Mouse (Mus musculus): ENCODE measurements around the gene Slc29a2. TPM values are rescaled to one million over a fixed set of nuclear protein-coding genes. Genes with fewer than 3 reads are reported as not detected.

Slc29a2 gene
- polyA plus RNA-seq, 1 experiment from 2014 or later: 1.7 TPM

- ATAC-seq (ENCODE audit: low FRiP score, low TSS enrichment) (no peak), DNase-seq (ENCODE audit: low spot score) (no peak)
- H3K4me3 ChIP-seq (ENCODE audit: low read depth, low read length): no peak overlapping the region
- TF ChIP-seq EP300 (optimal IDR thresholded peaks at IDR 0.05): no peak
- no peak for TF ChIP-seq CTCF (IDR thresholded peaks at IDR 0.05; ENCODE audit: low read depth)
- H3K9ac ChIP-seq (ENCODE audit: low read length): no peak overlapping the region
- H3K27ac ChIP-seq (replicated peaks): no peak overlapping the region
- H3K27me3 ChIP-seq (ENCODE audit: control insufficient read depth, insufficient read depth, low read length): no peaks in the 10 kb centered on the region
- peaks cover 6% of the 10 kb centered on the region for H3K4me1 ChIP-seq (replicated peaks; ENCODE audit: control insufficient read depth, insufficient read depth)
- H3K36me3 ChIP-seq (ENCODE audit: control insufficient read depth, insufficient read depth, low read length): no peaks in the 10 kb centered on the region
- no peaks in the 10 kb centered on the region for H3K9me3 ChIP-seq (ENCODE audit: control insufficient read depth, low read length)
- no peak overlapping the region for H3K4me2 ChIP-seq (replicated peaks; ENCODE audit: low read depth)
- 67% methylated on average over 4 of the region's 4 CpGs for WGBS
Observed at GRCm38 (mm10) chr19:5036577-5036976, 12.9 kb downstream of the Slc29a2 start.

- Histone ChIP-seq H3K9ac (ENCODE audit: low read length) (peak overlapping the region; percentile 89), H3K4me3 (ENCODE audit: low read depth, low read length) (peak overlapping the region; percentile 73), H3K9me3 (ENCODE audit: control insufficient read depth, low read length) (no peaks in the 10 kb centered on the region), H3K36me3 (ENCODE audit: control insufficient read depth, insufficient read depth, low read length) (no peaks in the 10 kb centered on the region), H3K27me3 (ENCODE audit: control insufficient read depth, insufficient read depth, low read length) (no peaks in the 10 kb centered on the region), H3K4me2 (replicated peaks; ENCODE audit: low read depth) (peak overlapping the region; percentile 96), H3K27ac (replicated peaks) (peak overlapping the region; percentile 67; the same call in 1 of the 2 replicates), H3K4me1 (replicated peaks; ENCODE audit: control insufficient read depth, insufficient read depth) (peaks cover 6% of the 10 kb centered on the region)
- TF ChIP-seq CTCF (IDR thresholded peaks at IDR 0.05; ENCODE audit: low read depth) (no peak), EP300 (optimal IDR thresholded peaks at IDR 0.05) (no peak)
- peak; percentile 71 for DNase-seq (ENCODE audit: low spot score)
- WGBS: 2% methylated on average over 32 of the region's 32 CpGs
- no peak; the same call in 1 of the 2 replicates for ATAC-seq (ENCODE audit: low FRiP score, low TSS enrichment)
Observed at GRCm38 (mm10) chr19:5037678-5038571, 14.3 kb downstream of the Slc29a2 start.

GRCm38 (mm10) chr19:5038709-5039156 lies 15.1 kb downstream of the Slc29a2 start, which contains the start of the genes B4gat1 and AC124502.3:
B4gat1 (plus strand) TSS chr19:5038826.
AC124502.3 (plus strand) TSS chr19:5038891.
- TF ChIP-seq EP300 (optimal IDR thresholded peaks at IDR 0.05) (no peak), CTCF (IDR thresholded peaks at IDR 0.05; ENCODE audit: low read depth) (peak; percentile 71)
- Histone ChIP-seq H3K9ac (ENCODE audit: low read length) (peak within 1 kb of the TSS; percentile 89), H3K4me2 (replicated peaks; ENCODE audit: low read depth) (peak within 1 kb of the TSS; percentile 96), H3K4me3 (ENCODE audit: low read depth, low read length) (peak within 1 kb of the TSS; percentile 73), H3K27me3 (ENCODE audit: control insufficient read depth, insufficient read depth, low read length) (no peaks in the 10 kb centered on the region), H3K4me1 (replicated peaks; ENCODE audit: control insufficient read depth, insufficient read depth) (peaks cover 6% of the 10 kb centered on the region), H3K27ac (replicated peaks) (peak within 1 kb of the TSS; percentile 67), H3K9me3 (ENCODE audit: control insufficient read depth, low read length) (no peaks in the 10 kb centered on the region), H3K36me3 (ENCODE audit: control insufficient read depth, insufficient read depth, low read length) (no peaks in the 10 kb centered on the region)
- under 1% methylated on average over 41 of the region's 44 CpGs for WGBS
- ATAC-seq (ENCODE audit: low FRiP score, low TSS enrichment) (peak; percentile 86), DNase-seq (ENCODE audit: low spot score) (peak; percentile 92)

DNA sequence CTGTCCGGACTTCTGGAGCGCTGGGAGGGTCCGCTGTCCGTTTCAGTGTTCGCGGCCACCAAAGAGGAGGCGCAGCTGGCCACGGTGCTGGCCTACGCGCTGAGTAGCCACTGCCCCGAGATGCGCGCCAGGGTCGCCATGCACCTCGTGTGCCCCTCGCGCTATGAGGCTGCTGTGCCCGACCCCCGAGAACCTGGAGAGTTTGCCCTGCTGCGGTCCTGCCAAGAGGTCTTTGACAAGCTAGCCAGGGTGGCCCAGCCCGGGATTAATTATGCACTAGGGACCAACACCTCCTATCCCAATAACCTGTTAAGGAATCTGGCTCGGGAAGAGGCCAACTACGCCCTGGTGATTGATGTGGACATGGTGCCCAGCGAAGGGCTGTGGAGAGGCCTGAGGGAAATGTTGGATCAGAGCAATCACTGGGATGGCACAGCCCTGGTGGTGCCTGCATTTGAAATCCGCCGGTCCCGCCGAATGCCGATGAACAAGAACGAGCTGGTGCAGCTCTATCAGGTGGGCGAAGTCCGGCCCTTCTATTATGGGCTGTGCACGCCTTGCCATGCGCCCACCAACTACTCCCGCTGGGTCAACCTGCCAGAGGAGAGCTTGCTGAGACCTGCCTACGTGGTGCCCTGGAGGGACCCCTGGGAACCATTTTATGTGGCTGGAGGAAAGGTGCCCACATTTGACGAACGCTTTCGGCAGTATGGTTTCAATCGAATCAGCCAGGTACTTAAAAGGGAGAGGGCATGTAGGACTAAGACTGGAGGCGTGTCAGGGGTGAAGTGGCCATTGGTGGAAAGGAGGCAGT lies 15.8 kb downstream of the Slc29a2 start:
- Histone ChIP-seq H3K9me3 (ENCODE audit: control insufficient read depth, low read length) (no peaks in the 10 kb centered on the region), H3K4me2 (replicated peaks; ENCODE audit: low read depth) (peak overlapping the region; percentile 96), H3K27ac (replicated peaks) (0 out of 2 replicates have a peak overlapping the region, but pooled peaks have one; percentile 58), H3K9ac (ENCODE audit: low read length) (peak overlapping the region; percentile 89), H3K4me3 (ENCODE audit: low read depth, low read length) (peak overlapping the region; percentile 73), H3K4me1 (replicated peaks; ENCODE audit: control insufficient read depth, insufficient read depth) (peaks cover 6% of the 10 kb centered on the region), H3K27me3 (ENCODE audit: control insufficient read depth, insufficient read depth, low read length) (no peaks in the 10 kb centered on the region), H3K36me3 (ENCODE audit: control insufficient read depth, insufficient read depth, low read length) (no peaks in the 10 kb centered on the region)
- TF ChIP-seq CTCF (IDR thresholded peaks at IDR 0.05; ENCODE audit: low read depth): no peak
- TF ChIP-seq EP300 (optimal IDR thresholded peaks at IDR 0.05): no peak
- DNase-seq (ENCODE audit: low spot score) (no peak), ATAC-seq (ENCODE audit: low FRiP score, low TSS enrichment) (peak; percentile 22; the same call in 1 of the 2 replicates)
- WGBS: 12% methylated on average over 41 of the region's 41 CpGs

GRCm38 (mm10) chr19:5040862-5041523 lies 17.3 kb downstream of the Slc29a2 start, which contains the start of gene Brms1:
Brms1 (plus strand) TSS chr19:5041354.
- Histone ChIP-seq H3K27me3 (ENCODE audit: control insufficient read depth, insufficient read depth, low read length) (no peaks in the 10 kb centered on the region), H3K36me3 (ENCODE audit: control insufficient read depth, insufficient read depth, low read length) (no peaks in the 10 kb centered on the region; the same call in 1 of the 2 replicates), H3K9me3 (ENCODE audit: control insufficient read depth, low read length) (no peaks in the 10 kb centered on the region), H3K4me1 (replicated peaks; ENCODE audit: control insufficient read depth, insufficient read depth) (peaks cover 6% of the 10 kb centered on the region), H3K4me3 (ENCODE audit: low read depth, low read length) (peak within 1 kb of the TSS; percentile 79), H3K27ac (replicated peaks) (peak within 1 kb of the TSS; percentile 91), H3K9ac (ENCODE audit: low read length) (peak within 1 kb of the TSS; percentile 85), H3K4me2 (replicated peaks; ENCODE audit: low read depth) (peak within 1 kb of the TSS; percentile 96)
- ATAC-seq (ENCODE audit: low FRiP score, low TSS enrichment) (peak; percentile 80), DNase-seq (ENCODE audit: low spot score) (peak; percentile 95)
- TF ChIP-seq EP300 (optimal IDR thresholded peaks at IDR 0.05) (no peak), CTCF (IDR thresholded peaks at IDR 0.05; ENCODE audit: low read depth) (no peak)
- 2% methylated on average over 40 of the region's 40 CpGs for WGBS
